Mouse (Mus musculus): ENCODE measurements around the gene Ppp1r14c.
"Not testable (repeated sequence)": the region's sequence is repeated elsewhere in the genome, so short reads cannot be mapped to it uniquely, and the experiment has no call there.

Ppp1r14c gene

DNA sequence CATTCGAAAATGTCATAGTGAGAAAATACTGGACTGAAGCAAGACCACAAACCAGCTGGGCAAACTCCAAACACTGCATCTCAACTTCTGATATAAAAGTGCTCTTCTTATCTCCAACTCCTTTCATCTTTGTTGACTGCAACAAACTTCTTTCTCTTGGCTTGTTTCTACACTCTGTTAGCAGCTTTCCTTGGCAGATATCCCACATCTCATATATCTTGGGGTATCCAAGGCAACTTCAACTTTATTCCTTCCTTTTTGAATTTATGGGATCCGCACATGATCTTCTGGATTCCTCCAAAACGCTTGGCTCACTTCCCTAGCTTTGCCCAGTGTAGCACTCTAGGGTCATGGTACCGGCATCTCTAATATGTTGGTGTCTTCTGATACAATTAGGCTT is 102.7 kb downstream of the Ppp1r14c start:
- no peak for DNase-seq (ENCODE audit: low spot score)

DNA sequence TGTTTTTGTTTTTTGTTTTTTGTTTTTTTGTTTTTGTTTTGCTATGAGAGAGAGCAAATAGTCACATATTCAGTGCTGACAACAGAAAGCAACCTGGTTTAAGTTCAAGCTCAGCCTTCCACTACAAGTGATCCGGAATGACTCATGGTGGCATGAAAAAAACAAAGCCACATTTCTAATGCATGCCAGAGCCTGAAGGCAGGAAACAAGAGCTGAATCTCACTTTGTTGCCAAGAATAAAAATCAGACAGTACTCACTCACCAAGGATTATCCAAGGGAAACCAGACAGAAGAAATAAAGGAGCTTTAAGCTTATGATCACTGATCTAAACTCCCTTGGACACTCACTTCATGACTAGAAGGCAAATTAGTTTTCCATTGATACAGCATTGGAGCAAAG is 110.8 kb downstream of the Ppp1r14c start:
- DNase-seq (ENCODE audit: low spot score): no peak

DNA sequence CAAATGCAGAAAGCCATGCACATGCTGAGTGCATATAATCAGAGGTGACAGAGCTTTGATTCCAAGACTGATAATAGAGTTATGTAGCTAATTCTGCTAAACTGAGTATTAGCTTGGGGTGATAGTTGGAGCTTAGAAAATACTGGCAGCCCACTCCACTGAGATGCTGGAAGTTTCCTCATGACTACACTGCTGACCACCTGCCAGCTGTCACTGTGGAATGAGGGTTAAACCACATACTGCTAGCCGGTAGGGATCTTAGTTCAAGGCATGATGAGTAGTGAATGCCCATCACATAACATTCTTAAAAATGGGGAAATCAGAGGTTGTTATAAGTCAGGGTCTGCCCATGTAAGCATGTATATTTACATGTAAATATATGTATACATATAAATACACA is 113.9 kb downstream of the Ppp1r14c start:
- no peak for DNase-seq (ENCODE audit: low spot score)

DNA sequence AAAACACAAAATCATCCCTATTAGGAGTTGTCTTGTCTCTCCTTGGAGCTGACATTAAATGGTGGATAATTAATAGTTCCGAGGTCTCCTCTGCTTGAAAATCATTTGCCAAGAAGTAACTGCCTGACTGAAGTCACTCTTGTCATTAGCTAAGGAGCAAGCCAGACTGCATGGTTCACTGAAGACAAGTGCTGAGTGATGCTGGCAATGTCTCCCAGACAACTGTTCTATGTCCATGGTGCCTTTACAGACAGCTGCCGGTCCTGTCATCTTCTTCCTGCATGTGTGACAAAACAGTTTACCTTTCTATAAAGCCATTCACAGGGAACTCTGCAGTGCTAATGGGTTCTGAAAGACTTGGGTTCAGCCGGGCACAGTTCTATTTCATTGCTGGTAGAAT is 124.2 kb downstream of the Ppp1r14c start:
- no peak for DNase-seq (ENCODE audit: low spot score)

DNA sequence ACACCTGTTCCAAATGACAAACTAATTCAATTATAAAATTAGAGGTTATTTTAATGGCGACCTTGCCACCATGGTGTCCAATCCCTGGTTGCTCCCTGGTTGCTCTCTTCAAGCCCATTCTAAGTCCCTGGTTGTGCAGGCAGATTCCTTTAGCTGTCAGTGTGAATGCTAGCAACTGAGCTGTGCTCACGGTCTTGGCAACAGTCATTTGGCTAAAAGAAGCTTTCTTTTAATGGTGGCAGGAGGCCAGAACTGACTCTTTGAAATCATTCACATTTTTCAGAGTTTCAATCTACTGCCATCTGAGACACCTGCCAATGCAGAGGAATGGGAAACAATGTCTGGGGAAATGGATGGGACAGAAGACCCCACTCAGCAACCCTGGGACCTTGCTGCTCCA is 130.9 kb downstream of the Ppp1r14c start:
- DNase-seq (ENCODE audit: low spot score): no peak

DNA sequence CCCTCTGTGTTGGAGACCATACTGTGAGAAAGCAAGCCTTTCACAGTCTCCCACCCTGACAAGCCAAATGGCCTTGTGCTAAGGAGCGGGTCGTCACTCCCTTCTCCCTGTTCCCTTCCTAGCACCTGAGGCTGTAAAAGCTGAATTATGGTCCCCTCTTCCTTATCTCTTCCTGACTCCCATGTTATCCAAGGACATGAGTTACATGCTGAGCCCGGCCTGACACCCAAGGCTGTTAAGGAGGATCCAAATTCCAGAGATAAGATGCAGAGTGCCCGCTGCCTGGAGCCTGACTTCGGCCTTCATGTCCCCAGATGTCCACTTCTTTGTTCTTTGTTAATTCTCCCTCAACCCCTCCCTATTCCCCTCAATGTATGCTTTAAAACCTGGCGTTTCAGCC is 135.0 kb downstream of the Ppp1r14c start:
- not testable (repeated sequence) for DNase-seq (ENCODE audit: low spot score)

DNA sequence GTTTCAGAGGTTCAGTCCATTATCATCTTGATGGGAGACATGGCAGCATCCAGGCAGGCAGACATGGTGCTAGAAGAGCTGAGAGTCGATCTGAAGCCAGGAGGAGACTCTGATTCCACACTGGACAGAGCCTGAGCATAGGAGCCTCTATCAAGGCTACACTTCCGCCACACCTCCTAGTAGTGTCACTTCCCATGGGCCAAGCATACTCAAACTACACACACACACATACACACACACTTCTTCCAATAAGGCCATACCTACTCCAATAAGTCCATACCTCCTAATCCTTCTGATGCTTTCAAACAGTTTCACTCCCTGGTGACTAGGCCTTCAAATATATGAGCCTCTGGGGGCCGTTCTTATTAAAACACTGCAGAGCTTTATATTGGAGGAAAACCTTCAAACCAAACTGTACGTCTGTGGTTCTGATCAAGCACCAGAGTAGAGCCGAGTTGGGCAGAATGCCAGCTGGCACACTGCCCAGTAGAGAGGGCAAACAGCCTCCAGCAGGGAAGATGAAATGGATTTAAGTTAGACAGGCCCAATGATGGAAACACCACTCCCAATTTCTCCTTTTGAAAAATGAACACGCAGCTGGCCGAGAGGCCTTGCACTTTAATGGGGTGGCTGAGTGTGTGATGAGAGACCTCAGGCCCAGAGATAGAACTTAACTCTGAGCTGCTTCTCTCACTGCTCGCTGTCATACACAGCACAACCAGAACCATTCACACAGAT is 141.8 kb downstream of the Ppp1r14c start:
- no peak for DNase-seq (ENCODE audit: low spot score)

DNA sequence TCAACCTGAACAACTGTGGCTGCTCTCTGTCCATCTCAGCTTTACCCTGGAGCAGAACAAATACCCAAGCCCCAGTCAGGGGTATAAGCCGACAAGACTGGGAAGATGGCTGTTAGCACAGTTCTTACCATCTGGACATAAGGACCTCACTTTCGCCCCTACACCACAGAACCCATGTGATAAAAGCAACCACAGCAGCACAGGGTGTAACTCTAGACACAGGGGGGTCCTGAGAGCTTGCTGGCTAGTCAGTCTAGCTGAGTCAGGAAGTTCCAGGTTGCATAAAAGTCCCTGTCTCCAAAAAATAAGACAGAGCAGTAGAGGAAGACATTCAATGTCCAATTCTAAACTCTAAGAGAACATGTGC is 142.3 kb downstream of the Ppp1r14c start:
- no peak for DNase-seq (ENCODE audit: low spot score)

DNA sequence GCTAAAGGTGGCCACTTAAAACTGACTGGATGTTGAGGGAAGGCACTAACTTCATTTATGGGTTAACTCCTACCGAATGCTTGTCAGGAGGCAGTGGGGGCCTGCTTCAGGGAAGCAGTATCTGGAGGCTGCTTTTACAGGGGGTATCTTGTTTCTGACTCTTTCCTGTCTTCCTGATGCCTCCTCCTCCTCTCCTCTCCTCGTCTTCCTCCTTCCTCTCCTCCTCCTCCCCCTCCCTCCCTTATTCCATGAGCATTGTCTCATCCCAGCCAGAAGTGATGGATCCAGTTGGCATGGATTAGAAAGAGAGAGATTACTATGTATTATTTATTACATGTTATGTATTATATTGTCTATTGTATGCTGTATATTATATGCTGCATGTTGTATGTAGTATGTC is 142.9 kb downstream of the Ppp1r14c start:
- DNase-seq (ENCODE audit: low spot score): no peak

DNA sequence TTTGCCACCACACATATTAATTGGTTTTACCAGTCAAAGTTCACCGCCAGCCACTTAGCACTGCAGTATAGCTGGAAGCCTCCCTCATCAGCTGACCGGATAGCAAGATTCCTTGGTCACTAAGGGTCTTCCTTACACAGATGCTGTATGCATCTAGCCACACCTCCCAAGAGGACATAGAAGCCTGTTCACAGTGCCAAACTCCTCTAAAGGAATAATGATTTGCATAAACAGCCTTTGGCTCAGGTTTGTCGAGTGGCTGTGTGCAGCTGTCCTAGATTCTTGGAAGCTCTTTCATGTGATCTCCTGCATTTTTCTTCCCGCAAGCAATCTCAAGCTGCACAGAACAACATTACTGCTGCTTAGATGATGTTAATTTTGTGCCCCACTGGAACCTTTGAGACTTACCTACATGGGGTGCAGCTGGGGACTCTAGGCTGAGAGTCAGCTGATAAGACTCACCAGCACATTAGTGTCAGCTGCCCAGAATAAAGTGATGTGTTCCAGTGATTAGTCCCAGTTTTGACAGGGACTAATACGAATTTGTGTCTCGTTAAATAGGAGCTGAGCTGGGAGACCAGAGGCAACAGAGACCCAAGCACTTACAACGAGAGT is 143.9 kb downstream of the Ppp1r14c start:
- no peak for DNase-seq (ENCODE audit: low spot score)

DNA sequence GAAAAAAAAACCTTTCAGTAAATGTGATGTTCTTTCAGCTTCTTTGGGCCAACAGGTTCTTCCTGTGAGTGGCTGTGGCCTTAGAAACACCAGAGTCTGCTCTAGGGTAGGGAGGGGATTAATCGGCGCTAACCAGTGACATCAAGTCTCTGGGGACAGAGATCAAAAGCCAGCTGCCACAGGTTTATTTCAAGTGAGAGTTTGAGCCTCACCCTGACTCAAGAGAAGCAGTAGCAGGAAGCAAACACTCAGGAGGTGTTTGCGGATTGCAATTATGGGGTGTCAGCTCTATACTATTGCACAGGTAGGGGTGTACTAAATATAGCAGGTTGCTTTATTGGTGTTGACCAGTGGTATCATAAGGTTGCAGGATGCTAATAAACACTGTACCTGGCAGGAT is 144.6 kb downstream of the Ppp1r14c start:
- DNase-seq (ENCODE audit: low spot score): no peak

DNA sequence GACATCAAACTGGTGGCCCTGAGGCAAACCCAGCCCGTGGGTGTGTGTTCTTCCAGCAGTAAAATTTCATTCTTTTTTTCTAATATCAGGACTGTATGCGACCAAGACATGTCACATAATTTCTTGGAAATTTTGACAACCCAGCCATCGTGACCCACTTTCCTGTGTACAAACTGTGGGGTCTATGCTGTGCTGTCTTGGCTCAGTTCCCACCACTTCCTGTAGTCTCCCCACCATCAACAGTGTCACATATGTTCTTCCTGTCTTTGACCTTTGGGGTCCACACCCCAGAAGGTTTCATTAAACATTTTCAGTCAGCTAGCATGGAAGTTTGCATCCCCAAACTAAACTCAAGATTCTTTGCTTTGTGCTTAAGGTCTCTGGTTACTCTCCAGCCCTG is 145.5 kb downstream of the Ppp1r14c start:
- DNase-seq (ENCODE audit: low spot score): no peak

DNA sequence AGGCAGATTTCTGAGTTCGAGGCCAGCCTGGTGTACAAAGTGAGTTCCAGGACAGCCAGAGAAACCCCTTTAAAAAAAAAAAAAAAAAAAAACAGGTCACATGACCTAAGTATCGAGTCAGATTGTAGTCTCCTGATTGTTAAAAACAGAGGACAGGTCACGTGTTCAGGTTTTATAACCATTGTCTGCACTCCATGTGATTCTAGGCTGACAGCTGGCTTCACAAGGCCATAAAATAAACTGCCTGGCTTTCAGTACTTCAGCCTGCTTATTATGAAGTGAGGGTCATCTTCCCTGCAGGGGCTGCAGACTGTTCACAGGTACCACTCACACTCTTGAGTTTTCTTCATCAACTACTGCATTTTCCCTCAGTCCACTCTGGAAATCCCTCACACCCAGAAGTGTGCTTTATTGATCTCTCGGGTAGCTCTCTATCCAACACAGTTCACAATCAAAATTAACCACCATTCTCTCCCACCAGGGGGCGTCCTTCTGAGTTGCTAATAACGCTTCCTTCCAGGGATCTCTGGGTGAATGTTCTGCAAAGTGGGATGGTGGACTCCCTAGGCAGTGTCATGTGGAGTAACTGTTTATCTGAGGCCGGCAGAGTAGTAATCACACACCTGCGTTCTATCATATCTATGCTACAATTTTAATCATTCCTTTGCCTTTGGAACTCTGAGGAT is 146.9 kb downstream of the Ppp1r14c start:
- DNase-seq (ENCODE audit: low spot score): no peak

DNA sequence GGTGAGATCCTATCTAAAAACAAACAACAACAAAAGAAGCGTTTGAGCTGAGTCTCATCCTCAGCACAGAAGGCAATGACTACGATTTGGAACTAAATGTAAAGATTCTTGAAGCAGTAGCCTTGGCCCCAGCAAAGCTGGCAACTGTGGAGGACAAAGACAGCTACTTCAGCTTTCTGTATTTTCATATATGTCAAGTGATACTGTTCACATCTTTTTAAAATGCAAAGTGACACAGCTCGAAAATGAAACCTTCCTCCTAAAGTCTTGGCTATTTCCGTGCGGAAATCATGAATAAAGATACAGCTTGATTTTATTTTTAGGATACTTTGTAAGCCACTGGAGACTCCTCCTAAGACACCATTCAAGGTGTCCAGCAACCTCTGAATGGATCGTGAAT is 148.1 kb downstream of the Ppp1r14c start:
- DNase-seq (ENCODE audit: low spot score): no peak
